Mouse (Mus musculus) C2C12 (cell line): ENCODE results near the gene Coro2b. TPM values are rescaled to one million over a fixed set of nuclear protein-coding genes. Genes with fewer than 3 reads are reported as not detected.

Source experiments
- H3K27me3 ChIP-seq: one replicate; pipeline ENCODE4 v1.6.1; 2011; ENCODE audit not compliant: control insufficient read depth, insufficient read depth, insufficient read length
- H3K36me3 ChIP-seq: one replicate; pipeline ENCODE4 v1.6.1; 2011; ENCODE audit not compliant: control insufficient read depth, insufficient read depth
- H3K4me3 ChIP-seq: one replicate; pipeline ENCODE4 v1.5.1; 2011; ENCODE audit warnings: mild to moderate bottlenecking, control low read depth; ENCODE audit not compliant: poor library complexity, insufficient read depth, severe bottlenecking
- H3K79me2 ChIP-seq: one replicate; pipeline ENCODE4 v1.6.1; 2011; ENCODE audit not compliant: control insufficient read depth, insufficient read depth
- H3K79me3 ChIP-seq: one replicate; pipeline ENCODE4 v1.6.1; 2011; ENCODE audit warnings: low read depth, control low read depth
- H3ac ChIP-seq: one replicate; pipeline ENCODE3; 2011; ENCODE audit warnings: low read depth; ENCODE audit not compliant: control insufficient read depth, insufficient read length
- CEBPB ChIP-seq: IDR thresholded peaks from one replicate; pipeline ENCODE4 v1.6.1; 2011; ENCODE audit warnings: low read depth, mild to moderate bottlenecking, control low read depth, moderate library complexity
- CTCF ChIP-seq: IDR thresholded peaks from one replicate; pipeline ENCODE4 v1.5.1; 2011; ENCODE audit not compliant: control insufficient read depth, insufficient read depth, insufficient read length
- FOSL1 ChIP-seq: IDR thresholded peaks from one replicate; pipeline ENCODE4 v1.8.0; 2011; ENCODE audit warnings: mild to moderate bottlenecking, low read length; ENCODE audit not compliant: poor library complexity, insufficient read depth, severe bottlenecking
- MAX ChIP-seq: IDR thresholded peaks from one replicate; pipeline ENCODE4 v1.6.1; 2011; ENCODE audit warnings: mild to moderate bottlenecking, control low read depth
- MYOD1 ChIP-seq: IDR thresholded peaks from one replicate; pipeline ENCODE4 v1.6.1; 2011; ENCODE audit warnings: low read depth; ENCODE audit not compliant: control insufficient read depth, insufficient read length
- MYOG ChIP-seq: IDR thresholded peaks from one replicate; pipeline ENCODE4 v1.6.1; 2011; ENCODE audit not compliant: control insufficient read depth, insufficient read length; ENCODE audit errors: extremely low read depth
- USF1 ChIP-seq: IDR thresholded peaks from one replicate; pipeline ENCODE4 v1.6.1; 2011; ENCODE audit warnings: low read depth, mild to moderate bottlenecking, control low read depth, moderate library complexity
- long read RNA-seq, 2 experiments: library from polyadenylated mRNA; unstranded; transcript quantifications; one replicate each; pipeline ENCODE4 v2.0.0; 2019 to 2020
- polyA plus RNA-seq: library from polyadenylated mRNA; unstranded; fragments of >200 nt; fragmentation: generic; extraction: Trizol; gene quantifications from one replicate; pipeline ENCODE4 v1.2.1, GENCODE M21; 2012; ENCODE audit warnings: missing spikeins

Gene Coro2b
- polyA plus RNA-seq = 9.9 TPM
- long read RNA-seq, experiment 1, partial matches to known transcripts = 0 of 2 reads
- long read RNA-seq, experiment 1, other reads (novel, unspliced or antisense) = 2 of 2 reads
- long read RNA-seq, experiment 2 = 0 reads

- no peaks in the 10 kb centered on the region for H3K79me2 ChIP-seq
- peak within 1 kb of the TSS; percentile 58 for H3ac ChIP-seq
- peak within 1 kb of the TSS; percentile 23 for H3K4me3 ChIP-seq
- no peaks in the 10 kb centered on the region for H3K79me3 ChIP-seq
- peak; percentile 45 for TF ChIP-seq CTCF
- TF ChIP-seq MYOD1 = no peak
- H3K36me3 ChIP-seq = no peaks in the 10 kb centered on the region
- no peaks in the 10 kb centered on the region for H3K27me3 ChIP-seq
Measured at GRCm38 (mm10) chr9:62536655-62537631, at the start of gene Coro2b. Coro2b (minus strand) TSS chr9:62537044.

GRCm38 (mm10) chr9:62577558-62577957 is 40.7 kb upstream of the Coro2b start:
- no peak overlapping the region for H3ac ChIP-seq
- TF ChIP-seq MYOG (no peak), CTCF (no peak), CEBPB (no peak), MYOD1 (no peak), FOSL1 (no peak), USF1 (no peak), MAX (no peak)
- H3K36me3 ChIP-seq = no peaks in the 10 kb centered on the region
- H3K79me2 ChIP-seq = no peaks in the 10 kb centered on the region
- H3K27me3 ChIP-seq = no peaks in the 10 kb centered on the region
- H3K4me3 ChIP-seq = no peak overlapping the region
- H3K79me3 ChIP-seq = no peaks in the 10 kb centered on the region

- no peaks in the 10 kb centered on the region for H3K36me3 ChIP-seq
- no peaks in the 10 kb centered on the region for H3K79me2 ChIP-seq
- H3K27me3 ChIP-seq = no peaks in the 10 kb centered on the region
- H3K79me3 ChIP-seq = no peaks in the 10 kb centered on the region
- no peak overlapping the region for H3K4me3 ChIP-seq
- H3ac ChIP-seq = no peak overlapping the region
- no peak for TF ChIP-seq CEBPB
Measured at GRCm38 (mm10) chr9:62569121-62569520, 32.3 kb upstream of the Coro2b start.

- no peaks in the 10 kb centered on the region for H3K79me3 ChIP-seq
- TF ChIP-seq MYOD1 (no peak), CTCF (no peak), CEBPB (no peak), MYOG (no peak), MAX (no peak), USF1 (no peak), FOSL1 (no peak)
- no peaks in the 10 kb centered on the region for H3K36me3 ChIP-seq
- no peaks in the 10 kb centered on the region for H3K27me3 ChIP-seq
- H3K79me2 ChIP-seq = no peaks in the 10 kb centered on the region
- H3K4me3 ChIP-seq = no peak overlapping the region
- H3ac ChIP-seq = no peak overlapping the region
Measured at GRCm38 (mm10) chr9:62567818-62568217, 31.0 kb upstream of the Coro2b start.

GRCm38 (mm10) chr9:62562236-62562635 is 25.4 kb upstream of the Coro2b start:
- no peak overlapping the region for H3K4me3 ChIP-seq
- TF ChIP-seq MYOG = no peak
- no peak for TF ChIP-seq FOSL1
- no peak for TF ChIP-seq MYOD1
- TF ChIP-seq CTCF = no peak
- no peak for TF ChIP-seq USF1
- no peak for TF ChIP-seq MAX
- no peak for TF ChIP-seq CEBPB
- no peaks in the 10 kb centered on the region for H3K27me3 ChIP-seq
- no peaks in the 10 kb centered on the region for H3K79me3 ChIP-seq
- H3ac ChIP-seq = no peak overlapping the region
- no peaks in the 10 kb centered on the region for H3K36me3 ChIP-seq
- no peaks in the 10 kb centered on the region for H3K79me2 ChIP-seq

- Histone ChIP-seq H3K79me2 (no peaks in the 10 kb centered on the region), H3K27me3 (no peaks in the 10 kb centered on the region), H3ac (no peak overlapping the region), H3K36me3 (no peaks in the 10 kb centered on the region), H3K4me3 (no peak overlapping the region), H3K79me3 (no peaks in the 10 kb centered on the region)
- TF ChIP-seq MYOD1 = no peak
- TF ChIP-seq USF1 = no peak
- TF ChIP-seq MAX = no peak
- TF ChIP-seq MYOG = no peak
- no peak for TF ChIP-seq CTCF
- no peak for TF ChIP-seq CEBPB
- TF ChIP-seq FOSL1 = no peak
Measured at GRCm38 (mm10) chr9:62560432-62560831, 23.6 kb upstream of the Coro2b start.
